Mouse (Mus musculus) intestine, embryonic 16.5 days (tissue): ENCODE data around the gene Srrd. TPM values are rescaled to one million over a fixed set of nuclear protein-coding genes. Genes with fewer than 3 reads are reported as not detected.
A peak's percentile ranks its signal among the peaks of the same experiment; 100 is the strongest.

ENCODE experiments used
- ATAC-seq: fragments of 200-750 bp; cut with Nextera tagmentation; 2 replicates; pipeline ENCODE4 v1.8.0; 2017; ENCODE audit warnings: moderate TSS enrichment, moderate library complexity
- H3K27ac ChIP-seq: fragments of 300-500 bp; sonication (generic); 2 replicates; pipeline ENCODE4 v1.5.1; 2014; ENCODE audit warnings: mild to moderate bottlenecking, low read length
- H3K27me3 ChIP-seq: fragments of 300-500 bp; sonication (generic); replicated peaks from 2 replicates; pipeline ENCODE4 v1.6.1; 2014; ENCODE audit warnings: low read length, control low read depth, mixed read lengths; ENCODE audit not compliant: control insufficient read depth, insufficient read depth
- H3K36me3 ChIP-seq: fragments of 300-500 bp; sonication (generic); 2 replicates; pipeline ENCODE4 v1.6.1; 2014; ENCODE audit warnings: low read length, control low read depth; ENCODE audit not compliant: control insufficient read depth, insufficient read depth
- H3K4me1 ChIP-seq: fragments of 300-500 bp; sonication (generic); 2 replicates; pipeline ENCODE4 v1.6.1; 2014; ENCODE audit warnings: low read length, control low read depth, mixed read lengths; ENCODE audit not compliant: control insufficient read depth, insufficient read depth
- H3K4me2 ChIP-seq: fragments of 300-500 bp; sonication (generic); 2 replicates; pipeline ENCODE4 v1.6.1; 2014; ENCODE audit warnings: low read depth, low read length, control low read depth
- H3K4me3 ChIP-seq: fragments of 300-500 bp; sonication (generic); 2 replicates; pipeline ENCODE4 v1.5.1; 2014; ENCODE audit warnings: mild to moderate bottlenecking, low read length
- H3K9ac ChIP-seq: fragments of 300-500 bp; sonication (generic); 2 replicates; pipeline ENCODE4 v1.6.1; 2014; ENCODE audit warnings: low read depth, low read length
- H3K9me3 ChIP-seq: fragments of 300-500 bp; sonication (generic); 2 replicates; pipeline ENCODE4 v1.6.1; 2016; ENCODE audit warnings: low read length, control low read depth; ENCODE audit not compliant: control insufficient read depth
- WGBS: fragments of 180-500 bp; shearing (Covaris S2); extraction: QIAGEN DNeasy Blood & Tissue Kit; methylation state at CpG from one replicate; pipeline ENCODE4 v1.1.7; 2014; 5-methylcytosine and 5-hydroxymethylcytosine counted together
- polyA plus RNA-seq: library from polyadenylated mRNA; unstranded; fragments of >200 nt; fragmentation: Nextera tagmentation; extraction: Ambion mirVana; gene quantifications from 2 replicates; pipeline ENCODE4 v1.2.1, GENCODE M21; 2015

Srrd gene
- polyA plus RNA-seq, 1 experiment from 2014 or later, result 30.4 TPM

DNA sequence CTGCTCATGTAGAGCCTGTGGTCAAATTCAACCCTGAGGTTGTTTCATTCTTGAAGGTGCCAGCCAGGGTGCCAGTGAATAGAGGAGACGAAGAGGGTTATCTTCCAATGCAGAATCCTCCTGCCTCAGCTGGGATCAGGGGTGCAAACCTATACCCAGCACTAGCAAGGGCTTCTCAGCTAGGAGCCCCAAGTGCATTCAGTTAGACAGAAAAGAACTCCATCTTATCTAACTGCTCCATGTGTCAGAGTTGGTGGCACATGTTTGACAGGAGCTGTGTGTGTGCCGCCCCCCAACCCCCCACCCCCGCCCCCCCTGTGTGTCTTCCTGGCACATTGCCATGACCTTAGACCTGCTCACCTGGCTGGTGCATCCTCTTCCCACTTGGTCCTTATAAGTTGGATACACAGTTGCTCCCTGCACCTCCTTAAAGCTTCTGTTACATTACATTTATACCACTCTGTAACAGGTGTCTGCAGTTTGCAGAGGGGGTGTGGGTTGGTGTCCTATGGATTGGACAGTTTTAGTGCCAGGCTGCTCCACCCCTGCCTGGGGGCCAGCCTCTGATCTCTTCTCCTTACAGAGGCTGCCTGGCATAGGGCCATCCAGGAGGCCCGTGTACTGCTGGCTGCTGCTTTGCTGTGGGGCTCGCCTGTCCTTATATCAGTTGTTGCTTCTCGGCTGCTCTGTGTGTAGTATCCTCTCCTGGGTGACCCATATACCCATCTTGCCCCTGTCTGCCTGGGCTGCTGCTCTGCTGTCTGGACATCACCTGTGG lies 46.2 kb downstream of the Srrd start:
- WGBS, result 52% methylated on average over 6 of the region's 6 CpGs
- H3K9ac ChIP-seq, result no peak overlapping the region

DNA sequence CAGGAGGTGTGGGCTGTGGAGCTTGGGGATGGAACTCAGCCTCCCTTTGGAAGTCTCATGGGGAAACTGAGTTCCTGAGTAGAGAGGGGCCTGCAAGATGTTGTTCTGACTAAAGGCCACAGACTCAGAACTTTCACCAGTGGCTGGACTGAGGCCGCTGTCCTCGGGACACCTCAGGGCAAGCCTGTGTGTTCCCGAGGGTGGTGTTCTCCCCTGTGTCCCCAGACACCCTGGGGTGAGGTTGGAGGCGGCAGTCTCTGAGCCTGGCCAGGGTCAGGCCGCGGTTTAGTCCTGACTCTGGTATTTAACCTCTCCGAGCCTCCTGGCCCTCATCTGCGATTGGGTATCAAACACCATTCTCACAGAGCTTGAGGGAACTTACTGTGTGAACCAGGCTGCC lies 47.3 kb downstream of the Srrd start:
- Histone ChIP-seq H3K9ac (no peak overlapping the region), H3K27ac (no peak overlapping the region), H3K4me2 (no peak overlapping the region), H3K27me3 (no peaks in the 10 kb centered on the region), H3K9me3 (no peaks in the 10 kb centered on the region), H3K36me3 (no peaks in the 10 kb centered on the region), H3K4me1 (peaks cover 37% of the 10 kb centered on the region), H3K4me3 (no peak overlapping the region)
- no peak for ATAC-seq
- 70% methylated on average over 8 of the region's 8 CpGs for WGBS

More for the DNA sequence above, 46.2 kb downstream of the Srrd start:
- Histone ChIP-seq H3K4me3 (no peak overlapping the region), H3K4me2 (no peak overlapping the region), H3K36me3 (no peaks in the 10 kb centered on the region), H3K9me3 (no peaks in the 10 kb centered on the region), H3K27me3 (no peaks in the 10 kb centered on the region), H3K4me1 (peaks cover 43% of the 10 kb centered on the region), H3K27ac (peak overlapping the region; percentile 0; the same call in 1 of the 2 replicates)
- no peak for ATAC-seq

DNA sequence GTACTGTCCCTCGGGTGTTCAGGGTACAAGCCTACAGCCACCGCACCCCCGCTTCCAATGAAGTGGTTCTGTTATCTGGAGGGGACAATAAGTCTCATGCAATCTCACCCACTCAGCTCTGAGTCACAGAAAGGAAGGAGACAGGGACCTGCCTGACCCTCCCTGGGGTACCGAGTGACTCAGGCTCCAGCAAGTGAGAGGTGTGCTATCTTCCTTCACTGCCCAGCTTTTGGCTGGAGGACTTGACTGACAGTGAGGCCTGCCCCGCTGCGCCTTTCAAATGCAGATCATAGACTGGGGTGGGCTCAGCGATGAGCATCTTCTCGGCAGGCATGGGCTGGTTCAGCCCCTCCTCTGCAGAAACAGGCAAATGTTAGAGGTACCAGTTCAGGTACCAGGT lies 47.7 kb downstream of the Srrd start:
- ATAC-seq, result peak; percentile 5; the same call in 1 of the 2 replicates
- no peak overlapping the region for H3K4me3 ChIP-seq
- H3K9ac ChIP-seq, result 0 out of 2 replicates have a peak overlapping the region, but pooled peaks have one; percentile 7
- peaks cover 37% of the 10 kb centered on the region for H3K4me1 ChIP-seq
- H3K36me3 ChIP-seq, result no peaks in the 10 kb centered on the region
- H3K27ac ChIP-seq, result no peak overlapping the region
- no peak overlapping the region for H3K4me2 ChIP-seq
- WGBS, result 49% methylated on average over 8 of the region's 8 CpGs
- no peaks in the 10 kb centered on the region for H3K9me3 ChIP-seq
- no peaks in the 10 kb centered on the region for H3K27me3 ChIP-seq

DNA sequence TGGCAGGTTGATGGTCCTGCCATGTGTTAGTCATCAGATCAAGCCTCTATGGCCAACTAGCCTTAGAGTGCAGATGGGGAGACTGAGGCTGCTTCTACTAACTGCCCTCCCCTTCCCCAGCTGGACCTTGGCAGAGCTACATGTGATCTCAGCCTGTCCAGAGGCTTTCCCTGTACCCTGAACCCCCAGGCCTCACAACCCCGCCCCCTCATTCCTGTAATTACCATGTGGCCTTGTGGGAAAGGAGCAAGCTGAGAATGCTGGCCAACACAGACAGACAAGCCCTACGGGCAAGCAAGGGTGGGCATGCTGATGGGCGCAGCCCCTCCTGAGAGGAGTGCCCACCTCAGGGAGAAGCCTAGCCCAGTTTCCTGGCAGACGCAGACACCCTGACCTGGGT lies 48.1 kb downstream of the Srrd start:
- Histone ChIP-seq H3K27ac (0 out of 2 replicates have a peak overlapping the region, but pooled peaks have one; percentile 12), H3K4me2 (no peak overlapping the region), H3K36me3 (no peaks in the 10 kb centered on the region), H3K4me1 (peaks cover 37% of the 10 kb centered on the region), H3K27me3 (no peaks in the 10 kb centered on the region), H3K9ac (0 out of 2 replicates have a peak overlapping the region, but pooled peaks have one; percentile 17), H3K9me3 (no peaks in the 10 kb centered on the region), H3K4me3 (no peak overlapping the region)
- ATAC-seq, result peak; percentile 22; the same call in 1 of the 2 replicates
- WGBS, result 68% methylated on average over 4 of the region's 4 CpGs

DNA sequence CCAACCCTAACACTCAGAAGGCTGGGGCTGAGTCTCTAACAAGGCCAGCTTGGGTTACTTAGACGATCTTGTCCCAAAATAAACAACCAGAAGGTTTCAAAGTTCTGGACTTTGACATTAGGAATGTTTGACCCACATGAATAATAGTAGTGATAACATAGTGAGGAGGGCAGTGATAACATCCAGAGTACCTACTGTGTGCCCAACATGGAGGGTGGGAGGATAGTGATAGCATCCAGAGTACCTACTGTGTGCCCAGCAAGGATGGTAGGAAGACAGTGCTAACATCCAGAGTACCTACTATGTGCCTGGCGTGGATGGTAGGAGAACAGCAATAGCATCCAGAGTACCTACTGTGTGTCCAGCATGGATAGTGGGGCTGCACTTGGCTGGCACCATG lies 49.0 kb downstream of the Srrd start:
- 55% methylated on average over 2 of the region's 2 CpGs for WGBS
- H3K4me3 ChIP-seq, result no peak overlapping the region
- H3K4me1 ChIP-seq, result peaks cover 34% of the 10 kb centered on the region
- no peak for ATAC-seq
- no peak overlapping the region for H3K9ac ChIP-seq
- H3K36me3 ChIP-seq, result no peaks in the 10 kb centered on the region
- H3K4me2 ChIP-seq, result no peak overlapping the region
- H3K27me3 ChIP-seq, result no peaks in the 10 kb centered on the region
- H3K27ac ChIP-seq, result no peak overlapping the region
- no peaks in the 10 kb centered on the region for H3K9me3 ChIP-seq

DNA sequence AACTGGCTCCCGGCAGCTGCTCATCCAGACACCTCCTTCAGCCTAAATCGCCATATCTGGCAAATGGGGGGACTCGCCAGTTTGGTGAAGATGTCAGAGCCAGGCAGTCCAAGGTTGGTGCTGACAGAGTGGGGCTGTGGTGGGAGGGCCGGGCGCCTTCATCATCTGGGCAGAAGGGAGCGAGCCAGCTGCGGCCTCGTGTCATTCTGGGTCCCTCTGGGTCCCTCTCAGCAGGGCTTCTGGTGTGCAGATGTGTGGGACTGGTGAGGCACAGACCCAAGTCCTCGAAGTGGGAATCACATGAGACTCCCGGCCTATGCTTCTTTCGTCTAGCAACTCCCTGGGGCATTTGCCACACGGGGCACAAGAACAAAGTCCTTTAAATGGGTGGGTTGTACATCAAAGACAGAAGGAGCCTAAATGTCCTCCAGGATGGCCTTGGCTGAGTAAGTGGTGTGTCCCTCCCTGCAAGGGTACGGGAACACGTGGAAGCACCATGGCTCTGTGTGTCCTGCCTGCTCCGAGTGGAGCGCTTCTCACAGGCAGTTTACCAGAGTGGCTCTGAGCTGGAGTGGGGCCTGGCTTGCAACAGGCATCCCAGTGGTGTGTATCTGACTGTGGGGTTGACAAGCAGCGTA lies 50.4 kb downstream of the Srrd start:
- Histone ChIP-seq H3K27ac (no peak overlapping the region), H3K36me3 (no peaks in the 10 kb centered on the region), H3K4me3 (no peak overlapping the region), H3K4me2 (no peak overlapping the region), H3K9ac (no peak overlapping the region), H3K4me1 (peaks cover 44% of the 10 kb centered on the region), H3K27me3 (no peaks in the 10 kb centered on the region), H3K9me3 (no peaks in the 10 kb centered on the region)
- WGBS, result 83% methylated on average over 17 of the region's 17 CpGs
- no peak for ATAC-seq

DNA sequence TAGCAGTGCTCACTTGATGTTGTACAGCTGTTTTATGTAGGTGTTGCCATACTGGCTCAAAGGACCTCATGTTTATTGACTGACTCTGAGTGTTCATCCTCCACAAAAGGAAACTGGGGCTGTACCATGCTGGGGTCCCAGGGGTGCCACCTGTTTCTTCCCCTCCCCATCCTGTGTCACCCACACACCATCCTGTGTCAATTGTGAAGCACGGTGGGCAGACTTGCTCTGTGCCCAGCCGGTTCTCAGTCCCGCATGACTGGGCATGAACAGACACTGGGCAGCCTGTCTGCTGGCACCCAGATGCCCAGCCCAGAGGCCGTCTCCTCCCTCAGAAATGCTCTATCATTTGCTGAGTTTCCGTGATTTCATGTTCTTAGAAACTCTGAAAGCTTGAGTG lies 51.0 kb downstream of the Srrd start:
- Histone ChIP-seq H3K4me3 (no peak overlapping the region), H3K27me3 (no peaks in the 10 kb centered on the region), H3K9ac (no peak overlapping the region), H3K4me2 (no peak overlapping the region), H3K36me3 (no peaks in the 10 kb centered on the region), H3K9me3 (no peaks in the 10 kb centered on the region), H3K27ac (no peak overlapping the region), H3K4me1 (peaks cover 45% of the 10 kb centered on the region)
- WGBS, result 86% methylated on average over 5 of the region's 5 CpGs
- no peak for ATAC-seq

DNA sequence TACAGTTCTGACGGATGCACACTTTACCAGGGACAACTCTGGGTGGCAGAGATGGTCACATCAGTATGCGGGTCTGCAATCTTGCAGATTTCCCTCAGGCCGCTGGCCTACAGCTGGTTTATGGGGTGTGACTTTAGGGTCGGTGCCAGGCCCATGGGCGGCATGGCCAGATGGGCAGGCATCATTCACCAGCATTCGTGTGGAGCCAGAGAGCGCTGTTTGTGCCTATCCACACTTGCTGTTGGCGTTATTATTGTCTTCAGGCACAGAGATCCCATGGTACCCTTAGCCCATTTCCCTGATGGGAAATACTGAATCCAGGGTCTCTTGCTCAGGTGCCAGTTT lies 52.3 kb downstream of the Srrd start:
- no peaks in the 10 kb centered on the region for H3K9me3 ChIP-seq
- no peak overlapping the region for H3K4me2 ChIP-seq
- no peak overlapping the region for H3K9ac ChIP-seq
- H3K27me3 ChIP-seq, result no peaks in the 10 kb centered on the region
- H3K36me3 ChIP-seq, result no peaks in the 10 kb centered on the region
- peaks cover 45% of the 10 kb centered on the region for H3K4me1 ChIP-seq
- H3K4me3 ChIP-seq, result no peak overlapping the region
- no peak for ATAC-seq
- H3K27ac ChIP-seq, result no peak overlapping the region
- 92% methylated on average over 8 of the region's 8 CpGs for WGBS

DNA sequence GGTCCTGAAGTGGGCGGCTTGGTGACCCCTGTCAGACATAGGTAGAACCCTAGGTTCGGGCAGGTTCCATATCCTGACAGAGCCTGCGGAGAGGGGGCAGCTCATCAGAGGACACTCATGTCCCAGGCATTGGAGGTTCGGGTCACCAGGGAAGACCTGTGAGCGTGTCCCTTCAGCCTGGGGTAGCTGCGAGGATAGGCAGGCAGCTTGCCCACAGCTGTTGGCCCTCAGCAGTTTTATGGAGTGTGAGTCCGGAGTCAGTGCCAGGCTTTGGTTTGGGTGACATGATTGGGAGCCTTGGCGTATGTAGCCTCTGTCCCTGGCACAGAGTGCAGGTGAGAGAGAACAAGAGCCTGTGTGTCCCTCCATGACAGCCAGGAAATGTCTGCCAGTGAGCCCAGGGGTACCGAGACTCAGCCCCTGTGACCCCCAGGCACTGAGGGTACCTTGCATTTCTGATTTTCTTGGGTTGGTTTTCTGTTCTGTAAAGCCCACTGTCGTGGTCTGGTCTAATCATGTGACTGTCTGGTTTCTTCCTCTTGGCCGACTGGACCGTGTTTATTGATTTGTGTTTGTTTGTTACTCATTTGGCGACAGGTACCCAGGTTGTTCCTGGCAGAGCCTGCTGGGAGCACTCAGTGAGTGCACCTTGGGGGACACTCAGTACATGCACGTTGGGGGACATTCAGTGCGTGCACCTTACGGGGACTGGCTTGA lies 52.9 kb downstream of the Srrd start:
- no peaks in the 10 kb centered on the region for H3K27me3 ChIP-seq
- no peaks in the 10 kb centered on the region for H3K36me3 ChIP-seq
- H3K27ac ChIP-seq, result no peak overlapping the region
- H3K9ac ChIP-seq, result no peak overlapping the region
- WGBS, result 85% methylated on average over 16 of the region's 16 CpGs
- ATAC-seq, result no peak
- no peaks in the 10 kb centered on the region for H3K9me3 ChIP-seq
- no peak overlapping the region for H3K4me3 ChIP-seq
- no peak overlapping the region for H3K4me2 ChIP-seq
- peaks cover 41% of the 10 kb centered on the region for H3K4me1 ChIP-seq
